Mouse (Mus musculus) megakaryocyte-erythroid progenitor cell, adult 5-6 weeks (primary cell): Measurements from ENCODE around the gene Fitm2. TPM values are rescaled to one million over a fixed set of nuclear protein-coding genes. Genes with fewer than 3 reads are reported as not detected.

Experiments
- ATAC-seq: replicated peaks from 2 replicates; pipeline ENCODE4 v1.8.0; 2016; ENCODE audit warnings: mild to moderate bottlenecking, inconsistent platforms; ENCODE audit not compliant: severe bottlenecking, poor library complexity, low FRiP score, low TSS enrichment
- total RNA-seq, 2 experiments: library from RNA; stranded (forward) in 1 of 2; stranded (reverse) in 1 of 2; fragments of 200-1000, 215-1000 nt in 1 of 2; fragments of >200 nt in 1 of 2; fragmentation: Nextera tagmentation in 1 of 2; gene quantifications; 2 replicates each; pipeline ENCODE4 v1.2.3; 2014 to 2017

Fitm2 gene
- total RNA-seq, 2 experiments from 2014 or later = 3.3 to 6.2 TPM

DNA sequence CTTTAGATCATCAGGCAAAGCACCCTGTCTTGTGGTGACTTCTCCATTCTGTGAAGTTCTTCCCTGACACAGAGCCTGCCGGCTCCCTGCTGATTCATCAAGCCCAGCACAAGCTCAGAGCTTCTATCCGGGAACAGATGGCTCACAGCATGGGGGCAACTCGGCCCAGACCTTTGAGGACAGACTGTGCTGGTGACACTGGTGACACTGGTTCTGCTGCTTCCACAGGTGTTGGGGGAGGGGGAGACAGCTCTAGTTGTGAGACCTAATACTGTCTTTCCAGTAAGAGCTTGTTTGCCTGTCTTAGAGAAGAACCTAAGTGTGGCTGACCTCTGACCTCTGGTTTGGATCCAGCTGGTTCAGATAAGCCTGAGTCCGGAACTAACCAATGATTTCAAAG lies 38.5 kb downstream of the Fitm2 start:
- no peak for ATAC-seq

DNA sequence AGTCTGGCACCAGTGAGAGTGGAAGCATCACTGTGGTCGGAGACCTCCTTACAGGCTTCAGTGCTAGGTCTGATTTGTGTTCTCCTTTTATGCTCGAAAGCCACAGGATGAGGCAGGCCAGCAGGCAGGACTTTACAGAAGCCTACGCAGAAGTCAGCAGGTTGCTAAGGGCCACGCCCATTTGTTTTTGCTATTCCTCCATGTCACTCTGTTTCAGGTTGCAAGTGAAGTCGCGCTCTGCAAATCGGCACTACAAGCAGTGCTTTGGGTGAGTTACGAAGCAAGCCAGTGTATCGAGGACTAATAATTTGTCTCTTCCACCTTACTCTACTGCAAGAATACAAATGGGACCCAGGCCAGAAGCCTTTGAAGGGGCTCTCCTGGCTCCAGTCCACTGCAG lies 41.1 kb downstream of the Fitm2 start:
- ATAC-seq = no peak

DNA sequence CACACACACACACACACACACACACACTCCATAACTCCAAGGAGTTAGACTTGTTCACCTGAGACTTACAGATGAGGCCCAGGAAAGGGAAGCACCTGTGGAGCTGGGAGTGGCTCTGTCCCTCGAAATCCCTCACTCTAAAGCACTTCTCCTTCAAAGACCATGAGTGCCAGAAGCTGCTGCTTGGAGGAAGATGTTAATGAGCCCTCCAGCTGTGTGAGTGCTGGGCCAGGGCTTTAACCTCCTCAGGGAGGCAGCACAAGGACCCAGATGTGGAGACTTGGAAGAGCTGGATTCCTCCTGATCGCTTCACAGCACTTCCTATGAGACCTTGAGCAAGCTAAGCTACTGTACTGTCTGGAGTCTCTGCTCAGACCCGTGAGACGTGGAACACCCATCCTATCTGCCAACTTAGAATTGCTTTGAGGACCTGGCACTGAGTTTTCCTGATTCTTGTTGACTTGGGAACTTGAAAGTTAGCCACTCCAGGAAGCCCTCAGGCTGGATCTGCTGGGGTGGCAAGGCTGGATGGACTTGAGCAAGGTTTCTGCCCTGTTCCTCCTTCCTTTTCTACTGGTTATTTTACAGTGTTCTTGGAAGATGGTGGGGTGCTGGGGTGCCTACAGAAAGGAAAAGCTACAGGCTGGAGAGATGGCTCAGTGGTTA lies 44.0 kb downstream of the Fitm2 start:
- ATAC-seq = no peak

DNA sequence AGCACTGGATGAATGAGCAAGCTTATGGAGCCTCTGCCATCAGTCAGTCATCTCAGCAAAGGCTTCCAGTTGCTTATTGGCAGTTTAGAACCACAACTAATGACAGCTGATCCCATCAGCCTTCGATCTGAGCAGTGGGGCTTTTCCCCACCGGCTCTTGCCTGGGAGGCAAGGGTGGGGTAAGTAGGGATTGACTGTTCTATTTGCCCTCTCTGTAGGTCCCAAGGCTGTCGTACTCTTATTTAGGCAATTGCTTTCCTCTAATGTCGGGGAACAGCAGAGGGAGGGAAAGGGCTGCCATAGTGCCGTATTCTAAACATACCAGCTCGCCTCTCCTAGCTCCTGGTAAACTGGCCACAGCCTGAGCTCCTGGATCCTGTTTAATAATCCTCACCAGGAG lies 47.8 kb downstream of the Fitm2 start, which contains the start of gene Oser1:
Gene Oser1, minus strand, starts transcription at position 101 of the 400 bp plus-strand sequence.
- ATAC-seq = no peak

DNA sequence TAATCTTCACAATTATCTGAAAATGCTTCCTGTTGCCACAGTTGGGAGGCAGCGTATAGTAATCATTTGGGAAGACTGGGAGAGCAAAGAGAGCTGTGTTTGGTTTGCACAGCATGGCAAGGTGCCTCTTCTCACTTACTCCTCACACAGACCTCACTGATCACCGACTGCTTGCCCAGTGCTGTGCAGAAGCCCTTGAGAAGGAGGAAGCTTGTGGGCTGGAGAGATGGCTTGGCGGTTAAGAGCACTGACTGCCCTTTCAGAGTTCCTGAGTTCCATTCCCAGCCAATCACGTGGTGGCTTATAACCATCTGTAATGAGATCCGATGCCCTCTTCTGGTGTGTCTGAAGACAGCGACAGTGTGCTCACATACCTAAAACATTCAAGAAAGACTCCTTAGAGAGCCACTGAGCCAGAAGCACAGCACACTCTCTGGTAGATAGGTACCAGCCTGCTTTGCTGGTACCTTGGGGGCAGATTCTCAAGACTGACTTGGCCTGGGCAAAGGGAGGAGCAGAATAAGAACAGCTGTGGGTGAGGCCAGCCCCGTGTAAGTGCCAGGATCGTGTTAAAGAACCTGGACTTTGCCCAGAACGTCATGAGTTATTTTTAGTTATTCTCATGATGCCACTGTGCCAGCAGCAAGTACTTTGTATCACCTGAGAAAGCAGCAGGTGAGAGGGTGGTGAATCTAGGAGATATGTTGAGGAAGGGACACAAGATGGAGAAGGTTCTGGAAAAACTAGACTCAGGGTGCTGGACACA lies 49.4 kb downstream of the Fitm2 start:
- ATAC-seq = no peak

DNA sequence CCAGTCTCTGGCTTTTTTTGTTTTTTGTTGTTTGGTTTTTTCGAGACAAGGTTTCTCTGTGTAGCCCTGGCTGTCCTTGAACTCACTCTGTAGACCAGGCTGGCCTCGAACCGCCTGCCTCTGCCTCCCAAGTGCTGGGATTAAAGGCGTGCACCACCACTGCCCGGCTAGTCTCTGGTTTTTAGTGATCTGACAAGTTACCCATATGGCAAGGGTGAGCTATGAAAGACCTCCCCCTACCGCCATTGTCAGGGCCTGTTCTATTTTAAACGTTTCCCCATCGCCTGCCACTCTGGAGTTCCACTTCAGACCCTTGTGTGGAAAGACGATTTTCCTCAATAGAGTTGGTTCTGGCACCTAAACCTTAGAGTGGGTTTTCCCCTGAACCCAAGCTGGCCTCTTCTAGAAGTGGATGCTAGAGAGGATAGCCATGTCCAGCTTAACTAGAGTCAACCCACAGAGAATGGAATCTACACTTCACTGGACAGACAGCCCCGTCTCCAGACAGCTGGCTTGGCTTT lies 52.0 kb downstream of the Fitm2 start:
- no peak for ATAC-seq

DNA sequence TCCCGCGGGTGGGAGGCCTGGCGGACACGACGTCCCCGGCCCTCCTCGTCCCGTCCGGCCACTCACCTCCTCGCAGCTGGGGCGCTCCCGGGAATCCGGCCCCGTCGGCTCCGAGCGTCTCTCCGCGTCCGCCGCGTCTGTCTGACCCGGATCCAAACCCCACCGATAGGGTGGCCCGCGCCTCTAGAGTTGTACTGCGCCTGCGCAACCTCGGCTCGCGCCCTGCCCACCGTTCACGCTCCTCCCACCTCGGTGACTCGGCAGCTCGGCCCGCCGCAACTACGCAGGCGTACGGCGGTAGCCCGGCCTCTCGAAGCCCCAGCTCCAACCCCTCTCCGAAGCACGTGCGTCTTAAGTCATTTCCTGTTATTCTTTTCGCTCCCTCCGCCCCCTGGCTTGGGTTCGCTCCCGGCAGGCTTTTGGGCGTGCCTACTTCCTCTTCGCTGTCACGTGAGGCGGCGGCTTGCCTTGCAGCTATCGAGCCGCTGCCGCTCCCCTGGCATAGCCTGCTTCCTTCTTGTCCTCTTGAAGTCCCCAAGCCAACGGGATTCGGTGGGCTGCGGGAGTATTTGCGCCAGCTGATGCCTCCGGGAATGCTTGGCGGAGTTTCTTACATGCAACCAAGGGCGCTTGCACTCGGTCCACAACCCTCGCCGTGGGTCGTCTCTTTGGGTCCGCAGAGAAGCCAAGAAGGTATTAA lies 52.9 kb downstream of the Fitm2 start:
- ATAC-seq = peak; percentile 97

DNA sequence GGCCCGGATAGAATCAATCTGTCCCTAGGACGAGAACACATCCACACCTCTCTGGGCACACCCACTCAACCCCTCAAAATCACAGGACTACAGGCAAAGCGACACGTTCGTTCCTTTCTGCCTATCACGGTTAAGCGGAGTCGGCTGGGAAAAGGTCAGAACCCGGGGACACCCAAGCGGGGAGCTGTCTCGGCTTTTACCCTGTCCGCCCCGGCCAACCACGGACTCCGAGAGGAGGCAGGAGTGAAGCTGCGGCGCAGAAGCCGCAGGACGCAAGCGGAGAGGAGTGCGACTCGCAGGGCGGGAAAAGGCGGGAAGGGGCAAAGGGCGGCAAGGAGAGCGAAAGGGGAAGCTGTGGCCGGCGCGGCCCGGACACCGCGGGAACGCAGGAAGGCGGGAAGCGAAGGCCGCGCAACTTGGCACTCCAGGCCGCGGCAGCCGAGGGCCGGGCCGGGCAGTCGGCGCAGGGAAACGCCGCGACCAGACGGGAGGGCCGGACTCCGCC lies 53.5 kb downstream of the Fitm2 start:
- ATAC-seq = peak; percentile 23

DNA sequence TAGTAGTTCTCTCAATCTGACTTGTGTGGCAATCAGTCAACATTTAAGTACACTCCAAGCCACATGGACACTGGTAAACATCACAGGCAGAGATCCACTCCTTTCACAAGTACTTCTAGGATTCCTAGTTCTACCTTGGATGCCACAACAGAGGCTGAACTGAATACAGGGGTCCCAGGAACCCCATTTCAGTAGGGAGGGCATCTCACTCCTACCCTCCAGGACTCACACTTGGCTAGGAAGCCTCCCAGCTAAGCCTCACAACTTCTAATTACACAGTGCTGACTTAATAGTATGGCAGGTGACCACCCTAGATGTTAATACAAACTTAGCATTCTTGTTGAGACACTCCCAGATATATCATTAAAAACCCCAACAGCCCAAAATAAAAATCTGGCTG lies 54.6 kb downstream of the Fitm2 start:
- no peak for ATAC-seq

DNA sequence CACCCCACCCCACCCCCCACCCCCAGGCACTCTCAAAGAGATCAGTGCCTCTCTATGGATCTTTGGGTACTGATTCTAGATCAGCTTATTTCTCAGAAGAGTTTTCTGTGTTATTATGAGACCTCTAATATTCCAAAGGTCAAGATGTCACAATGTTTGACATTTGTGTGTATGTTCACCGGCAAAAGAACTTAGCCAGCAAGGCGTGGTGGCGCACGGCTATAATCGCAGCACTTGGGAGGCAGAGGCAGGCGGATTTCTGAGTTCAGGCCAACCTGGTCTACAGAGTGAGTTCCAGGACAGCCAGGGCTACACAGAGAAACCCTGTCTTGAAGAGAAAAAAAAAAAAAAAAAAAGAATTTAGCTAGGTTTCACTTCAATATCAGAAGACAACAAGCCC lies 55.4 kb downstream of the Fitm2 start:
- no peak for ATAC-seq

Other genes starting within 250 kb of the Fitm2 start
- not detected in 2 replicates for gene Jph2, start 74.6 kb downstream of the Fitm2 start, total RNA-seq (2014; fragmentation: Nextera tagmentation)
- not detected in 2 replicates for gene Jph2, start 74.6 kb downstream of the Fitm2 start, total RNA-seq (2017)
- gene Oser1, start 47.9 kb downstream of the Fitm2 start, total RNA-seq (2014; fragmentation: Nextera tagmentation) = 24.6 and 25.8 TPM in 2 replicates
- gene Oser1, start 47.9 kb downstream of the Fitm2 start, total RNA-seq (2017) = 46.6 and 53.5 TPM in 2 replicates
- gene Gdap1l1, start 34.2 kb downstream of the Fitm2 start, total RNA-seq (2014; fragmentation: Nextera tagmentation) = not detected in 2 replicates
- gene Gdap1l1, start 34.2 kb downstream of the Fitm2 start, total RNA-seq (2017) = not detected in 2 replicates
- not detected in 2 replicates for gene R3hdml, start 19.7 kb upstream of the Fitm2 start, total RNA-seq (2014; fragmentation: Nextera tagmentation)
- not detected in 2 replicates for gene R3hdml, start 19.7 kb upstream of the Fitm2 start, total RNA-seq (2017)
- gene Hnf4a, start 34.2 kb upstream of the Fitm2 start, total RNA-seq (2014; fragmentation: Nextera tagmentation) = 0.31 TPM in 1 of 2 replicates, not detected in the other
- gene Hnf4a, start 34.2 kb upstream of the Fitm2 start, total RNA-seq (2017) = 0.56 and 0.84 TPM in 2 replicates
- 15.6 and 27.3 TPM in 2 replicates for gene Ttpal, start 129.7 kb upstream of the Fitm2 start, total RNA-seq (2014; fragmentation: Nextera tagmentation)
- 9.0 and 10.9 TPM in 2 replicates for gene Ttpal, start 129.7 kb upstream of the Fitm2 start, total RNA-seq (2017)
- gene Serinc3, start 172.5 kb upstream of the Fitm2 start, total RNA-seq (2014; fragmentation: Nextera tagmentation) = 438 and 460 TPM in 2 replicates
- 469 and 531 TPM in 2 replicates for gene Serinc3, start 172.5 kb upstream of the Fitm2 start, total RNA-seq (2017)
- gene Pkig, start 185.8 kb upstream of the Fitm2 start, total RNA-seq (2014; fragmentation: Nextera tagmentation) = 92.1 and 105 TPM in 2 replicates
- 38.2 and 70.3 TPM in 2 replicates for gene Pkig, start 185.8 kb upstream of the Fitm2 start, total RNA-seq (2017)